Mouse (Mus musculus): ENCODE results near the gene Adssl1. TPM values are rescaled to one million over a fixed set of nuclear protein-coding genes. Genes with fewer than 3 reads are reported as not detected.

Adssl1 gene
- polyA plus RNA-seq, 1 experiment from 2014 or later: 13.4 TPM

GRCm38 (mm10) chr12:112596891-112597500, 22.8 kb upstream of the Adssl1 start:
- H3K27ac ChIP-seq: no peak overlapping the region
- TF ChIP-seq CTCF (IDR thresholded peaks at IDR 0.05; ENCODE audit: low read depth): no peak

GRCm38 (mm10) chr12:112597618-112598017, 22.2 kb upstream of the Adssl1 start:
- ATAC-seq (replicated peaks; ENCODE audit: low FRiP score, low read depth) (no peak), DNase-seq (ENCODE audit: low spot score) (no peak)
- Histone ChIP-seq H3K4me1 (replicated peaks; ENCODE audit: insufficient read depth, low read length) (peaks cover 29% of the 10 kb centered on the region; the same call in 1 of the 2 replicates), H3K9ac (ENCODE audit: low read depth, low read length) (no peak overlapping the region), H3K36me3 (ENCODE audit: insufficient read depth, low read length) (no peaks in the 10 kb centered on the region), H3K4me2 (ENCODE audit: low read length) (no peak overlapping the region), H3K4me3 (replicated peaks; ENCODE audit: low read depth, low read length) (no peak overlapping the region), H3K27ac (no peak overlapping the region), H3K9me3 (replicated peaks; ENCODE audit: low read length) (no peaks in the 10 kb centered on the region), H3K27me3 (ENCODE audit: insufficient read depth, low read length) (no peaks in the 10 kb centered on the region)
- no peak for TF ChIP-seq CTCF (IDR thresholded peaks at IDR 0.05; ENCODE audit: low read depth)
- 86% methylated on average over 8 of the region's 8 CpGs for WGBS

More at GRCm38 (mm10) chr12:112596891-112597500, 22.8 kb upstream of the Adssl1 start:
- DNase-seq (ENCODE audit: low spot score) (no peak), ATAC-seq (replicated peaks; ENCODE audit: low FRiP score, low read depth) (no peak)
- no peaks in the 10 kb centered on the region for H3K36me3 ChIP-seq (ENCODE audit: insufficient read depth, low read length)
- H3K4me2 ChIP-seq (ENCODE audit: low read length): no peak overlapping the region
- peaks cover 29% of the 10 kb centered on the region; the same call in 1 of the 2 replicates for H3K4me1 ChIP-seq (replicated peaks; ENCODE audit: insufficient read depth, low read length)
- H3K9ac ChIP-seq (ENCODE audit: low read depth, low read length): no peak overlapping the region
- 74% methylated on average over 14 of the region's 14 CpGs for WGBS
- H3K4me3 ChIP-seq (replicated peaks; ENCODE audit: low read depth, low read length): no peak overlapping the region
- H3K9me3 ChIP-seq (replicated peaks; ENCODE audit: low read length): no peaks in the 10 kb centered on the region
- no peaks in the 10 kb centered on the region for H3K27me3 ChIP-seq (ENCODE audit: insufficient read depth, low read length)

- WGBS: 51% methylated on average over 4 of the region's 4 CpGs
- Histone ChIP-seq H3K9ac (ENCODE audit: low read depth, low read length) (no peak overlapping the region), H3K4me3 (replicated peaks; ENCODE audit: low read depth, low read length) (no peak overlapping the region), H3K4me2 (ENCODE audit: low read length) (no peak overlapping the region), H3K9me3 (replicated peaks; ENCODE audit: low read length) (no peaks in the 10 kb centered on the region), H3K36me3 (ENCODE audit: insufficient read depth, low read length) (0 out of 2 replicates have a peak, but pooled peaks cover 2% of the 10 kb centered on the region), H3K4me1 (replicated peaks; ENCODE audit: insufficient read depth, low read length) (peaks cover 16% of the 10 kb centered on the region; the same call in 1 of the 2 replicates), H3K27ac (no peak overlapping the region), H3K27me3 (ENCODE audit: insufficient read depth, low read length) (no peaks in the 10 kb centered on the region)
- no peak for ATAC-seq (replicated peaks; ENCODE audit: low FRiP score, low read depth)
- no peak for TF ChIP-seq CTCF (IDR thresholded peaks at IDR 0.05; ENCODE audit: low read depth)
- DNase-seq (ENCODE audit: low spot score): no peak
Measured at GRCm38 (mm10) chr12:112599198-112599597, 20.6 kb upstream of the Adssl1 start.

- DNase-seq (ENCODE audit: low spot score) (no peak), ATAC-seq (replicated peaks; ENCODE audit: low FRiP score, low read depth) (no peak)
- Histone ChIP-seq H3K27ac (no peak overlapping the region), H3K9me3 (replicated peaks; ENCODE audit: low read length) (no peaks in the 10 kb centered on the region), H3K27me3 (ENCODE audit: insufficient read depth, low read length) (no peaks in the 10 kb centered on the region), H3K4me2 (ENCODE audit: low read length) (no peak overlapping the region), H3K4me3 (replicated peaks; ENCODE audit: low read depth, low read length) (no peak overlapping the region), H3K9ac (ENCODE audit: low read depth, low read length) (no peak overlapping the region), H3K36me3 (ENCODE audit: insufficient read depth, low read length) (0 out of 2 replicates have a peak, but pooled peaks cover 2% of the 10 kb centered on the region), H3K4me1 (replicated peaks; ENCODE audit: insufficient read depth, low read length) (peaks cover 8% of the 10 kb centered on the region; the same call in 1 of the 2 replicates)
- 88% methylated on average over 30 of the region's 30 CpGs for WGBS
- no peak for TF ChIP-seq CTCF (IDR thresholded peaks at IDR 0.05; ENCODE audit: low read depth)
Measured at GRCm38 (mm10) chr12:112599942-112600611, 19.8 kb upstream of the Adssl1 start.

- WGBS: 74% methylated on average over 5 of the region's 5 CpGs
- TF ChIP-seq CTCF (IDR thresholded peaks at IDR 0.05; ENCODE audit: low read depth): no peak
- ATAC-seq (replicated peaks; ENCODE audit: low FRiP score, low read depth): no peak
Measured at GRCm38 (mm10) chr12:112604022-112604421, 15.8 kb upstream of the Adssl1 start.

GRCm38 (mm10) chr12:112604709-112605649, 14.9 kb upstream of the Adssl1 start:
- Histone ChIP-seq H3K36me3 (ENCODE audit: insufficient read depth, low read length) (0 out of 2 replicates have a peak, but pooled peaks cover 2% of the 10 kb centered on the region), H3K4me2 (ENCODE audit: low read length) (no peak overlapping the region), H3K27me3 (ENCODE audit: insufficient read depth, low read length) (no peaks in the 10 kb centered on the region), H3K4me1 (replicated peaks; ENCODE audit: insufficient read depth, low read length) (no peaks in the 10 kb centered on the region), H3K27ac (no peak overlapping the region), H3K9ac (ENCODE audit: low read depth, low read length) (no peak overlapping the region), H3K9me3 (replicated peaks; ENCODE audit: low read length) (no peaks in the 10 kb centered on the region), H3K4me3 (replicated peaks; ENCODE audit: low read depth, low read length) (no peak overlapping the region)
- WGBS: 64% methylated on average over 20 of the region's 20 CpGs
- TF ChIP-seq CTCF (IDR thresholded peaks at IDR 0.05; ENCODE audit: low read depth): peak; percentile 58; the same call in 1 of the 2 replicates
- peak; percentile 65 for ATAC-seq (replicated peaks; ENCODE audit: low FRiP score, low read depth)
- DNase-seq (ENCODE audit: low spot score): peak; percentile 89

More at GRCm38 (mm10) chr12:112604022-112604421, 15.8 kb upstream of the Adssl1 start:
- DNase-seq (ENCODE audit: low spot score): no peak
- no peaks in the 10 kb centered on the region for H3K9me3 ChIP-seq (replicated peaks; ENCODE audit: low read length)
- no peaks in the 10 kb centered on the region for H3K27me3 ChIP-seq (ENCODE audit: insufficient read depth, low read length)
- H3K9ac ChIP-seq (ENCODE audit: low read depth, low read length): no peak overlapping the region
- no peaks in the 10 kb centered on the region for H3K4me1 ChIP-seq (replicated peaks; ENCODE audit: insufficient read depth, low read length)
- H3K36me3 ChIP-seq (ENCODE audit: insufficient read depth, low read length): 0 out of 2 replicates have a peak, but pooled peaks cover 2% of the 10 kb centered on the region
- H3K4me3 ChIP-seq (replicated peaks; ENCODE audit: low read depth, low read length): no peak overlapping the region
- no peak overlapping the region for H3K27ac ChIP-seq
- H3K4me2 ChIP-seq (ENCODE audit: low read length): no peak overlapping the region

Data from kidney, postnatal 0 days (tissue).